Mouse (Mus musculus): ENCODE results near the gene Tfcp2. TPM values are rescaled to one million over a fixed set of nuclear protein-coding genes. Genes with fewer than 3 reads are reported as not detected.

Tfcp2 gene
- polyA plus RNA-seq, 1 experiment: 14.2 TPM

DNA sequence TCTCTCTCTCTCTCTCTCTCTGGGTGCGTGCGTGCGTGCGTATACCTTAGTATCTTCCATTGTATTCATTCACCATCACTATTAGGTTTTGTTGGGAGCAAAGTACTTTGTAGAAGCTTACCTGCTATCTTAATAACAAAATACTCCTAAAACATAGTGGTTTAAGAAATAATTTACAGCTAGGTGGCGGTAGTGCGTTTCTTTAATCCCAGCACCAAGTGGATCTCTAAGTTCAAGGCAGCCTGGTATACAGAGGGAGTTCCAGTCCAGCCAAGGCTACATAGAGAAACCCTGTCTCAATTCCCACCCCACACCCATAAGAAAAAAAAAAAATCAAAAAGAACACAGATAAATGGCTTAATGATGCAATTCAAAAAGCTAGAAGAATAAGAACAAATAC lies 13.9 kb downstream of the Tfcp2 start:
- Histone ChIP-seq H3K4me3 (ENCODE audit: low read depth, low read length) (no peak overlapping the region), H3K4me1 (ENCODE audit: control insufficient read depth, insufficient read depth, low read length) (no peaks in the 10 kb centered on the region), H3K27ac (ENCODE audit: insufficient read depth, low read length) (no peak overlapping the region), H3K36me3 (ENCODE audit: control insufficient read depth, insufficient read depth, low read length, poor library complexity, severe bottlenecking) (no peaks in the 10 kb centered on the region), H3K9ac (ENCODE audit: low read depth, poor library complexity, severe bottlenecking) (no peak overlapping the region), H3K9me3 (replicated peaks; ENCODE audit: control insufficient read depth, insufficient read depth, low read length, poor library complexity, severe bottlenecking) (peaks cover 16% of the 10 kb centered on the region), H3K27me3 (ENCODE audit: control insufficient read depth, insufficient read depth, low read length, poor library complexity, severe bottlenecking) (no peaks in the 10 kb centered on the region)
- TF ChIP-seq CTCF (IDR thresholded peaks at IDR 0.05; ENCODE audit: low read depth, low read length) (no peak), POLR2A (IDR thresholded peaks at IDR 0.05; ENCODE audit: insufficient read depth, low read length) (no peak), EP300 (IDR thresholded peaks at IDR 0.05; ENCODE audit: insufficient read depth, low read depth, low read length) (no peak)

GRCm38 (mm10) chr15:100527900-100528299 lies 23.9 kb downstream of the Tfcp2 start:
- H3K36me3 ChIP-seq (ENCODE audit: control insufficient read depth, insufficient read depth, low read length, poor library complexity, severe bottlenecking): no peaks in the 10 kb centered on the region
- H3K27me3 ChIP-seq (ENCODE audit: control insufficient read depth, insufficient read depth, low read length, poor library complexity, severe bottlenecking): no peaks in the 10 kb centered on the region
- no peak for TF ChIP-seq CTCF (IDR thresholded peaks at IDR 0.05; ENCODE audit: low read depth, low read length)
- no peak for TF ChIP-seq EP300 (IDR thresholded peaks at IDR 0.05; ENCODE audit: insufficient read depth, low read depth, low read length)
- no peak for TF ChIP-seq POLR2A (IDR thresholded peaks at IDR 0.05; ENCODE audit: insufficient read depth, low read length)

GRCm38 (mm10) chr15:100525405-100525804 lies 26.4 kb downstream of the Tfcp2 start:
- no peak for TF ChIP-seq CTCF (IDR thresholded peaks at IDR 0.05; ENCODE audit: low read depth, low read length)
- TF ChIP-seq EP300 (IDR thresholded peaks at IDR 0.05; ENCODE audit: insufficient read depth, low read depth, low read length): no peak
- no peak for TF ChIP-seq POLR2A (IDR thresholded peaks at IDR 0.05; ENCODE audit: insufficient read depth, low read length)
- Histone ChIP-seq H3K9me3 (replicated peaks; ENCODE audit: control insufficient read depth, insufficient read depth, low read length, poor library complexity, severe bottlenecking) (no peaks in the 10 kb centered on the region), H3K36me3 (ENCODE audit: control insufficient read depth, insufficient read depth, low read length, poor library complexity, severe bottlenecking) (no peaks in the 10 kb centered on the region), H3K27me3 (ENCODE audit: control insufficient read depth, insufficient read depth, low read length, poor library complexity, severe bottlenecking) (no peaks in the 10 kb centered on the region), H3K27ac (ENCODE audit: insufficient read depth, low read length) (no peak overlapping the region), H3K4me3 (ENCODE audit: low read depth, low read length) (no peak overlapping the region), H3K4me1 (ENCODE audit: control insufficient read depth, insufficient read depth, low read length) (no peaks in the 10 kb centered on the region), H3K9ac (ENCODE audit: low read depth, poor library complexity, severe bottlenecking) (no peak overlapping the region)

More at GRCm38 (mm10) chr15:100527900-100528299, 23.9 kb downstream of the Tfcp2 start:
- Histone ChIP-seq H3K9ac (ENCODE audit: low read depth, poor library complexity, severe bottlenecking) (no peak overlapping the region), H3K4me3 (ENCODE audit: low read depth, low read length) (no peak overlapping the region), H3K9me3 (replicated peaks; ENCODE audit: control insufficient read depth, insufficient read depth, low read length, poor library complexity, severe bottlenecking) (no peaks in the 10 kb centered on the region), H3K27ac (ENCODE audit: insufficient read depth, low read length) (no peak overlapping the region), H3K4me1 (ENCODE audit: control insufficient read depth, insufficient read depth, low read length) (no peaks in the 10 kb centered on the region)

- TF ChIP-seq EP300 (IDR thresholded peaks at IDR 0.05; ENCODE audit: insufficient read depth, low read depth, low read length): no peak
- no peak for TF ChIP-seq POLR2A (IDR thresholded peaks at IDR 0.05; ENCODE audit: insufficient read depth, low read length)
- TF ChIP-seq CTCF (IDR thresholded peaks at IDR 0.05; ENCODE audit: low read depth, low read length): no peak
- Histone ChIP-seq H3K27ac (ENCODE audit: insufficient read depth, low read length) (no peak overlapping the region), H3K9ac (ENCODE audit: low read depth, poor library complexity, severe bottlenecking) (no peak overlapping the region), H3K4me1 (ENCODE audit: control insufficient read depth, insufficient read depth, low read length) (no peaks in the 10 kb centered on the region), H3K4me3 (ENCODE audit: low read depth, low read length) (no peak overlapping the region), H3K36me3 (ENCODE audit: control insufficient read depth, insufficient read depth, low read length, poor library complexity, severe bottlenecking) (no peaks in the 10 kb centered on the region), H3K27me3 (ENCODE audit: control insufficient read depth, insufficient read depth, low read length, poor library complexity, severe bottlenecking) (no peaks in the 10 kb centered on the region), H3K9me3 (replicated peaks; ENCODE audit: control insufficient read depth, insufficient read depth, low read length, poor library complexity, severe bottlenecking) (no peaks in the 10 kb centered on the region)
Observed at GRCm38 (mm10) chr15:100520306-100520705, 31.5 kb downstream of the Tfcp2 start.

DNA sequence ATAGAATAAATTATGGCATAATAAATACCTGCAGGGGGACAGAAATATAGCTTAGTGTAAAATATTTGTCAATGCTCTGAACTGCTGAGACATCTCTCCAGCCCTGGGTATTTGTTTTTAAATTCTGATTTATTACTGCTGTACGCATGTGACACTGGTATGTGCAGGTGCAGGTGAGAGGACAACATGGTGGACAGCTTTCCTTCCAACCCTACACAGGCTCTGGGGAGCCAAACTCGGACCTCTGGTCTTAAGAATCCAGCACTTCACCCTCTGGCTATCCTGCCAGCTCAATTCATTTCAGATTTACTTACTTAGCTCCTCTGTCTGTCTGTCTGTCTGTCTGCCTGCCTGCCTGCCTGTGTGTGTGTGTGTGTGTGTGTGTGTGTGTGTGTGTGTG lies 36.7 kb downstream of the Tfcp2 start:
- Histone ChIP-seq H3K9ac (ENCODE audit: low read depth, poor library complexity, severe bottlenecking) (no peak overlapping the region), H3K36me3 (ENCODE audit: control insufficient read depth, insufficient read depth, low read length, poor library complexity, severe bottlenecking) (no peaks in the 10 kb centered on the region), H3K4me1 (ENCODE audit: control insufficient read depth, insufficient read depth, low read length) (no peaks in the 10 kb centered on the region), H3K9me3 (replicated peaks; ENCODE audit: control insufficient read depth, insufficient read depth, low read length, poor library complexity, severe bottlenecking) (no peaks in the 10 kb centered on the region), H3K27ac (ENCODE audit: insufficient read depth, low read length) (no peak overlapping the region), H3K4me3 (ENCODE audit: low read depth, low read length) (no peak overlapping the region), H3K27me3 (ENCODE audit: control insufficient read depth, insufficient read depth, low read length, poor library complexity, severe bottlenecking) (no peaks in the 10 kb centered on the region)
- TF ChIP-seq CTCF (IDR thresholded peaks at IDR 0.05; ENCODE audit: low read depth, low read length) (no peak), EP300 (IDR thresholded peaks at IDR 0.05; ENCODE audit: insufficient read depth, low read depth, low read length) (no peak), POLR2A (IDR thresholded peaks at IDR 0.05; ENCODE audit: insufficient read depth, low read length) (no peak)

- TF ChIP-seq POLR2A (IDR thresholded peaks at IDR 0.05; ENCODE audit: insufficient read depth, low read length) (no peak), EP300 (IDR thresholded peaks at IDR 0.05; ENCODE audit: insufficient read depth, low read depth, low read length) (no peak), CTCF (IDR thresholded peaks at IDR 0.05; ENCODE audit: low read depth, low read length) (no peak)
- Histone ChIP-seq H3K9ac (ENCODE audit: low read depth, poor library complexity, severe bottlenecking) (no peak overlapping the region), H3K36me3 (ENCODE audit: control insufficient read depth, insufficient read depth, low read length, poor library complexity, severe bottlenecking) (no peaks in the 10 kb centered on the region), H3K27ac (ENCODE audit: insufficient read depth, low read length) (no peak overlapping the region), H3K4me3 (ENCODE audit: low read depth, low read length) (no peak overlapping the region), H3K9me3 (replicated peaks; ENCODE audit: control insufficient read depth, insufficient read depth, low read length, poor library complexity, severe bottlenecking) (no peaks in the 10 kb centered on the region), H3K27me3 (ENCODE audit: control insufficient read depth, insufficient read depth, low read length, poor library complexity, severe bottlenecking) (no peaks in the 10 kb centered on the region), H3K4me1 (ENCODE audit: control insufficient read depth, insufficient read depth, low read length) (no peaks in the 10 kb centered on the region)
Observed at GRCm38 (mm10) chr15:100513387-100513786, 38.4 kb downstream of the Tfcp2 start.

All from ES-Bruce4 (cell line).